Mouse (Mus musculus) megakaryocyte, embryonic 14.5 days (primary cell): ENCODE data around the gene Actr1b.

Source experiments
- FLI1 ChIP-seq: IDR thresholded peaks from 2 replicates; pipeline ENCODE4 v1.6.1; 2012; ENCODE audit warnings: low read length, inconsistent platforms, mixed read lengths
- GATA1 ChIP-seq: IDR thresholded peaks from 3 replicates; pipeline ENCODE4 v1.6.1; 2012; ENCODE audit warnings: mixed read lengths, low read length, inconsistent platforms, borderline replicate concordance

DNA sequence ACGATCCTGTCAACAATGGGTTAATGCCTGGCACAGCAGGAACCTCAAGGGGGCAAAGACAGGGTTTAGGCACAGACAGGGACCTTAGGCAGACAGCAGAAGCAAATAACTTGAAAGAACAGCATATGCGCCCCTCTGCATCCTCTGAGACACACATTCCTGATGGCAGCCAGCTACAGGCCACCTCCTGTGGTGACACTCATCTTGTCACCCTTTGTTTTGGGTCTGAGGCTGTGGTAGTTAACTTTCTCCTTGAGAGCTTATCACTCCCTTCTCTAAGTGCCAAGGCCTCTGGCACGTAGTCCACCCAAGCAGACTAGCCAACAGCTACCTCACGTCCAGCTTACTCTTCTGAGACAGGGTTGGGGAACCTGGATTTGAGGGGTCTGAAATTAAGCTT, 31.4 kb upstream of the Actr1b start:
- no peak for TF ChIP-seq FLI1
- TF ChIP-seq GATA1 = no peak
